Mouse (Mus musculus): ENCODE measurements around the gene E130116L18Rik.
A peak's percentile ranks its signal among the peaks of the same experiment; 100 is the strongest.
"Not testable (repeated sequence)": the region's sequence is repeated elsewhere in the genome, so short reads cannot be mapped to it uniquely, and the experiment has no call there.

The E130116L18Rik gene

DNA sequence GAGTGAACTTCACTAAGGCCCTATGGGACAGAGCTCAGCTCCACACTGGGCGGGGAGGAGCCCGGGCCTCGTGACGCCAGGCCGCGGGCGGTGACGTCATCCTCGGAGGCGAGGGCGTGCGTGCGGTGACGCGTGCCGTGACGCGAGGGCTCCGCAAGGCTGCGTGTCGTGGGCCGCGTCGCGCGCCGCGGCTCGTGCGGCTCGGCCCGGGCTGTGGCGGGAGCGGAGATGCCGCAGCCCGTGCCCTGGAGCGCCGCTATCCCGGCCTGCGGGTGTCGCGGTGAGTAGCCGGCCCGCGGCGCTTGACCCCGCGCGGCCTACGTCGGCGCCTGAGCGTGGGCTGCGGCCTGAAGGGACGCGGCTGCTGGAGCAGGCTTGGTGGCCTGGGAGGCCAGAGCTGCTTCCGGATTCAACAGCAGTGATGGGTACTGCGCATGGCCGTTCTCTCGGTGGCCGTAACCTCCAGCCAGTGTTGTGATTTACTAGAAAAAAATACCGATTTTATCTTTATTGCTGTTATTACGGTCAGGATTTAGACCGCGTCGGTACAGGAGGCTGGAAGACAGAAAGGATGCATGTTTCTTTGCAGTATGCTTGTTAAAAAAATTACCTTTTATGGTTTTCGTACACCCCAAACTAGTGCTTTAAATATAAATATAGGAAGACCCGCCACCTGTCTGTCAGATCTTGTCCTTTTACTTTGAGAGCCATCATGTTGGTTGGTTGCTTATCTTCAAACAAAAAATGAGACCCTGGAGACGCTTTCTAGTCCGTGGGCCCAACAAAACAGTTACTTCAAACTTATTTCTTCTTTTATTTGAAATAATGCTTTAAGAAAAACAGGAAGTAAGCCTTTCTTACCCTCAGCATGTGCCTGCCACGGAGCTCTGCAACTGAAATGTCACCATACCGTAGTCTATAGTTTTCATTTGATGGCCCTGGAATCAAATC is at the start of gene E130116L18Rik:
E130116L18Rik (minus strand) TSS at position 402 of the 951 bp plus-strand sequence.
- DNase-seq (ENCODE audit: low read depth): peak; percentile 22

- DNase-seq (ENCODE audit: low read depth): no peak
Measured at GRCm38 (mm10) chr5:25268258-25268888, 45.4 kb upstream of the E130116L18Rik start.

DNA sequence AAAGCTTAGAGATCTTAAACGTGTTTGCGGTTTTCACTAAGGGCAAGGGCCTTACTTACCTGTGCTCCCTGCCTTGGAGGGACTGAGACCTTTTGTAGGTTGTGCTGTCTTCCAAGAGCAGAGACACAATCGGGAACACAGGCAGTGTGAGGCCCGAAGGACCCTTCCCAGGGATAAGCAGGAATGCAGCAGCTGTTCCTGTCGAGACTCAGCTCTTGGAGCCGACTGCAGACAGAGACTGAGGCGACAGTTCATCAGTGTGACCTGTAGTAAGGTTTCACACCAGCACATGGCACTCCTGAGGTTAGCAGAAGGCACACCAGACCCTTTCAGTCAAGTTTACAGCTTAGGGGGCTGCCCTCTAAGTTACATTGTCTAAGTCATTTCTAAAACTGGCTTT is 39.3 kb upstream of the E130116L18Rik start:
- no peak for DNase-seq (ENCODE audit: low read depth)

GRCm38 (mm10) chr5:25261452-25261851 is 38.5 kb upstream of the E130116L18Rik start:
- DNase-seq (ENCODE audit: low read depth): no peak

DNA sequence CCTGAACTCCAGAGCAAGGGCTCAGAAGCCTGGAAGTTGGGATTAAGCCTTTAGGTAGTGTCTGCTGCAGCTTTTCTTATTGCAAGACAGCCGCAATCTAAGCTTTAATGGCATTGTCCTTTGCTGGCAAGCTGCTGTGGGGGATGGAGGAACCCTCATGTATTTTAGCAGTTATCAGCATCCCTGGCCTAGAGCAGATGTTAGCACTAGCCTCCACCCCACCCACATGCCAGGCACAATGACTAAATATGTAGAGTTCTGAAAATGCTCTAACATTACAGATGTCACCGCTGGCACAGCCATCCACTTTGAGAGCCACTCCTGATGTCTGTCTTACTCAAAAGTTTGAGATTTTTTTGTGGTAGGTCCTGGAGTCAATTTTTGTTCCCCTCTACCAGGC is 33.7 kb upstream of the E130116L18Rik start:
- DNase-seq (ENCODE audit: low read depth): no peak

- no peak for DNase-seq (ENCODE audit: low read depth)
Measured at GRCm38 (mm10) chr5:25254491-25254890, 31.5 kb upstream of the E130116L18Rik start.

- DNase-seq (ENCODE audit: low read depth): no peak
Measured at GRCm38 (mm10) chr5:25252825-25253544, 30.0 kb upstream of the E130116L18Rik start.

- no peak for DNase-seq (ENCODE audit: low read depth)
Measured at GRCm38 (mm10) chr5:25252423-25252822, 29.5 kb upstream of the E130116L18Rik start.

DNA sequence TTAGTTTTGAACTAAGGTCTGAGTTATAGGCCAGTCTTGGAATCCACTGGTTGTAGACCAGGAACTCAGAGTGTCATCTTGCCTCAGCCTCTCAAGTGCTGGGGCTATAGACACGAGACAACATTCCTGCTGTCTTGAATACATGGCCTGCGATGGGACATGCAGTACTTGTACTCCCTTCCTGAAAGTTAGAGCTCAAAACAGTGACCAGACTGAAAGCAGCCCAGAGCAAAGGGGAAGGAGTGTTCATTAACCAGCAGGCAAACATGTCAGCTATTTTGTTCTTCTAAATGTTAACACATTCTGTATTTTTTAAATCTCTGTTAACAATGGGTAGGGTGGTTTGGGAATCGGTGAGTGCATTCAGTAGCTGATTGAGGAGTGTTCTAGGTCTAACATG is 24.1 kb upstream of the E130116L18Rik start:
- DNase-seq (ENCODE audit: low read depth): no peak

- DNase-seq (ENCODE audit: low read depth): no peak
Measured at GRCm38 (mm10) chr5:25246473-25246865, 23.5 kb upstream of the E130116L18Rik start.

DNA sequence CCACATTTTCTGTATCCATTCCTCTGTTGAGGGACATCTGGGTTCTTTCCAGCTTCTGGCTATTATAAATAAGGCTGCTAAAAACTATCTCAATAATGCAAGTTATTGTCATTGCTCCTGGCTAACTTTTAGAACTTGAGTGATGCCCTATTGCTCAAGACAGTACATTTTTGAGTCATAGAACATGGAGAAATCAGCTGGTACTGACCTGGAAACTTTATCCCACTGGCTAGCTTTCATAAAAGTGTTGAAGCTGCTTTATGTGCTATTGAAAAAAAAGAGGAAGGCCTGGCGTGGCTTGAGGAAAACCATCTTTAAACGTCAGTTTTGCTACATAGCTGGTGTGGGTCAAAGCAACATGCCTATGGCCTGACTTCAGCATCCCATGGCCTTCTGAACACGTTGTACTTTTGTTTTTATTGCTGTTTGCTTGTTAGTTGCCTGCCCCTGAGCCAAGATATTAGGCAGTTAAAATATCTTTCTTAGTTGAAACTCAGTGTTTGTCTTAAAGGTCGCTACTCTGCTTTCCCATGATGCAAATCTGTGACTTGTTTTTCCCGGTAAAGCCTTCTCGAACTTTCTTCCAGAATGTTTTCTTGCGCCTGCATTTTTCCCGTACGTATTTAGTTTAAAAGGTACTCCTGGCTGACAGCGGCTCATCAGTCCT is 23.0 kb upstream of the E130116L18Rik start:
- no peak for DNase-seq (ENCODE audit: low read depth)

DNA sequence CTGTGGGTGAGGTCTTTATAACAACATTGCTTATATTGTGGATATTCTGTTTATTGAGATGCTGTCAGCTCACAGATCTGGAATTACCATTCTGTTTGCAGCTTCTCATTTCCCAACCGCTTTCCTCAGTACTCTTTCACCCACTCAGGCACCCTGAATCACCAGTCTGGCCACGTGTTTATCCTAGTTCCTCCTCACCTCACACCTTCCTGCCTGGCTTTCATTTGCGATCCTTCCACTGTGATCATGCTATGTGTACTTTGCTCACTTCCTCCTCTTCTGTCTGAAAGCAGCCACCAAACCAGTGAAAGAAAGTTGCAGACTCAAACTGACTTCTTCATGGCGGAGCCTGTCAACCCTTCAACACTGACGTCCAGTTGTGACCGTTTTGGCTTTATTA is 20.1 kb upstream of the E130116L18Rik start:
- DNase-seq (ENCODE audit: low read depth): no peak

- DNase-seq (ENCODE audit: low read depth): not testable (repeated sequence)
Measured at GRCm38 (mm10) chr5:25224377-25224776, 1.4 kb upstream of the E130116L18Rik start.

DNA sequence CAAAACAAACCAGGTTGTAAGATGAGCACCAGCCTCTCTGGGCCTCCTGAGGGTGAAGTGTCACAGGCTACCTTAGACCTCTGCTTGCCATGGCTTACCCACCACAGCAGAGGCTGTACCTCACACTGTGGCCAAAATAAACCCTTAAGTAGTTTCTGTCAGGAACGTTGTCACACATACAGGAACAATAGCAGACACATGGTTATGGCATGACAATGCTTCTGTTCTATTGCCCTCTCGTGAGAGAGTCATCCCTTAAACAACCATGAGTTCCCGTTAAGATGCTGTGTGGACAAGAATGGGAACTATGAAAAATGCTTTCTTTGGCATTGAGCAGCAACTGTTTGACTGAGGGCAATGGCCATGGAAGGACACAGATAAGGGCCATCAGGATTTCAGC is 1.3 kb downstream of the E130116L18Rik start, which contains the start of gene Galnt11:
Galnt11 (plus strand) TSS at position 301 of the 400 bp plus-strand sequence.
- DNase-seq (ENCODE audit: low read depth): no peak

DNA sequence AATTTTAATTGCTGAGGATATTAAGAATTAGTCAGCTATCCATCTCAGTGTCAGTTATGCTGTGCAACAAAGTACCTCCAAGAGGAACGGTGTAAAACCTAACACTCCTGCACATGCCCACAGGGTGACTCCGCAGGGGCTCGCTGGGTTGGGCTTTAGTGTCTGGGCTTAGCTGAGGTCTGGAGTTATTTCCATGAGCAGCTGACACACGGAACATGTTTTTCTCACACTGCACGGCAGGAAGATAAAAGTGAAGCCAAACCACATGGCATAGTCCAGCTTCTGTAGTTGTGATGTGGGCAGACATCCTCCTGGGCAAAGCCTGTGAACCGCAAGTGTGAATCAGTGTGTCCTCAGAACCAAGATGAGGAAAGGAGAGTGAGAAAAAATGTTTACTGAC is 7.9 kb downstream of the E130116L18Rik start:
- DNase-seq (ENCODE audit: low read depth): no peak

DNA sequence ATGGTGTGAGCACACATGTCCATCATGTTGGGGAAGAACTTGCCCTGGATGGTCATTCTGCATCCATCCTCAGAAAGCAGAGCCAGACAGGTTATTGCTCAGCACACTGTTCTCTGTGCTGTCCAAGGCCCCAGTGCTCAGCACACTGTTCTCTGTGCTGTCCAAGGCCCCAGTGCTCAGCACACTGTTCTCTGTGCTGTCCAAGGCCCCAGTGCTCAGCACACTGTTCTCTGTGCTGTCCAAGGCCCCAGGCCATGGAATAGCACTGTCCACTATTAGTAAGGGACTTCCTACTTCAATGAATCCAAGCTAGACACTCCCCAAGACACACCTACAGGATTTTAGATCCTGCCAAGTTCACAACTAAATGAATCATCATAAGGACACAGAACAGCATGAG is 9.7 kb downstream of the E130116L18Rik start:
- not testable (repeated sequence) for DNase-seq (ENCODE audit: low read depth)

GRCm38 (mm10) chr5:25211872-25212271 is 11.1 kb downstream of the E130116L18Rik start:
- DNase-seq (ENCODE audit: low read depth): no peak

GRCm38 (mm10) chr5:25190521-25190920 is 32.4 kb downstream of the E130116L18Rik start:
- no peak for DNase-seq (ENCODE audit: low read depth)

DNA sequence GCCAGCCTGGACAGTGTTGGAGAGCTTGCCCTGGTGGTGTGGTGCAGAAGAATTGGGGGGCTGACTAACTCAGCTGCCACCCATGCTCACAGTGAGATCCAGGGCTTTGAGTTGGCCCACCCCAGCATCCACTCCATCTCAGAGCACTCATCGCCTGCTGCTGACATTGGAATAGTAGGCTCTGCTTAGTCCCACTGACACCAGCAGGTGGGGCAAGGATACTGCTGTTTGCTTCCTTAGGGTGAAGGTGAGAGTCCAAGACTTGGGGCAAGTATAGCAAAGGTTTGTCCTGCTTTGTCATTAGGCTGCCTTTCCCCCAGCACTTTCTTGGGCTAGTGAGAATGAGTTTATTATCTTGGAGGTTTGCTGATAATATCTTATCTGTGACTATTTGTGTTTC is 34.2 kb downstream of the E130116L18Rik start:
- no peak for DNase-seq (ENCODE audit: low read depth)

GRCm38 (mm10) chr5:25187727-25188126 is 35.2 kb downstream of the E130116L18Rik start:
- DNase-seq (ENCODE audit: low read depth): no peak

DNA sequence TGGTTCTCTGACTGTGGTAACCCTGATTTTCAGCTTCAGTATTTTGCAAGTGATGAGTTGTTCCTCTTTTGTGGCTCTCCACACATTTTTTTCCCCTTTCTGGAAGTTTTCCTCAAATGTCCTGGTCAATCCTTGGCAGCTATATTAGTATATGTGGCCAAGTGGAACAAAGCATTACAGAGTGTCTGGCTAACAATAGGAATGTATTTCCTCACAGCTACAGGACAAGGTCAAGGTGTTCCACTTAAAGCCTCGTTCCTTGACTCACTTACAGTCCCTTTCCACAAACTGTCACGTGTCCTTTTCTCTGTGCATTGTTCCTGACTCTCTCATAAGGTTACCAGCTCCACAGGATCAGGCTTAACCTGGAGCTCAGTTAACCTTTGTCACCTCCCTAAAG is 38.4 kb downstream of the E130116L18Rik start:
- DNase-seq (ENCODE audit: low read depth): no peak

- DNase-seq (ENCODE audit: low read depth): no peak
Measured at GRCm38 (mm10) chr5:25183595-25183994, 39.4 kb downstream of the E130116L18Rik start.
